Mouse (Mus musculus) heart, adult 2 months (tissue): ENCODE measurements around the gene Thnsl1. TPM values are rescaled to one million over a fixed set of nuclear protein-coding genes. Genes with fewer than 3 reads are reported as not detected.

Experiments
- DNase-seq, 2 experiments: peaks; one replicate each; pipeline ENCODE4 v3.0.0; 2021
- H3K27ac ChIP-seq: fragments of 200-600 bp; 2 replicates; pipeline ENCODE4 v1.8.1; 2022
- H3K27me3 ChIP-seq: fragments of 200-500 bp; 2 replicates; pipeline ENCODE4 v1.6.1; 2012; ENCODE audit warnings: mild to moderate bottlenecking, low read length, inconsistent platforms, mixed read lengths; ENCODE audit not compliant: control insufficient read depth, insufficient read depth
- H3K36me3 ChIP-seq: fragments of 200-500 bp; 2 replicates; pipeline ENCODE4 v1.6.1; 2012; ENCODE audit warnings: low read length, inconsistent platforms; ENCODE audit not compliant: control insufficient read depth, insufficient read depth
- H3K4me1 ChIP-seq: fragments of 200-500 bp; 2 replicates; pipeline ENCODE4 v1.6.1; 2011; ENCODE audit warnings: low read length; ENCODE audit not compliant: control insufficient read depth, insufficient read depth
- H3K4me3 ChIP-seq: fragments of 200-600 bp; 2 replicates; pipeline ENCODE4 v1.8.1; 2022
- H3K79me2 ChIP-seq: fragments of 200-500 bp; replicated peaks from 2 replicates; pipeline ENCODE4 v1.6.1; 2012; ENCODE audit warnings: mild to moderate bottlenecking, inconsistent platforms, low read length, moderate library complexity, mixed read lengths; ENCODE audit not compliant: control insufficient read depth, insufficient read depth
- H3K9ac ChIP-seq: fragments of 200-500 bp; 2 replicates; pipeline ENCODE4 v1.6.1; 2012; ENCODE audit warnings: low read depth, mild to moderate bottlenecking, control low read depth, inconsistent platforms, low read length, mixed read lengths
- CTCF ChIP-seq: fragments of 200-600 bp; IDR thresholded peaks from 2 replicates; pipeline ENCODE4 v1.8.1; 2022; ENCODE audit warnings: antibody characterized with exemption, mild to moderate bottlenecking, moderate library complexity
- EP300 ChIP-seq: fragments of 200-500 bp; IDR thresholded peaks from 2 replicates; pipeline ENCODE4 v1.6.1; 2011; ENCODE audit warnings: low read depth, low read length, control low read depth; ENCODE audit not compliant: insufficient read depth
- POLR2A ChIP-seq: fragments of 200-500 bp; IDR thresholded peaks from 2 replicates; pipeline ENCODE4 v1.6.1; 2011; ENCODE audit warnings: mild to moderate bottlenecking, low read depth, low read length, control low read depth; ENCODE audit not compliant: insufficient read depth
- WGBS: fragments of 180-500 bp; shearing (Covaris S2); methylation state at CpG from one replicate; pipeline ENCODE4 v1.1.7; 2018; 5-methylcytosine and 5-hydroxymethylcytosine counted together
- intact Hi-C: fragments of 180-260 bp; cut with DNase I; formaldehyde crosslinking; loops from one replicate; pipeline ENCODE4 v1.15.1; 2025
- long read RNA-seq: library from polyadenylated mRNA; stranded (forward); transcript quantifications from one replicate; pipeline ENCODE4 v2.0.0, GENCODE M21; 2021
- polyA plus RNA-seq: library from polyadenylated mRNA; depleted of rRNA; stranded (reverse); fragments of >200 nt; gene quantifications from 2 replicates; pipeline ENCODE4 v1.2.3, GENCODE M21; 2012; rRNA removed
- total RNA-seq, 2 experiments: library from RNA; stranded (reverse); gene quantifications; 2 replicates each; pipeline ENCODE4 v1.2.3; 2021

The Thnsl1 gene
- total RNA-seq: 1 to 10 TPM; 6.8 to 7.7 TPM
- 4.4 and 5.8 TPM in 2 replicates for polyA plus RNA-seq
- long read RNA-seq, transcript Thnsl1-201 (3 exons, 3,899 nt): major isoform, 11 of 14 reads
- long read RNA-seq, partial matches to known transcripts: 0 of 14 reads
- long read RNA-seq, other reads (novel, unspliced or antisense): 1 of 14 reads

- TF ChIP-seq POLR2A (peak; percentile 93), CTCF (no peak), EP300 (no peak)
- WGBS: 2% methylated on average over 43 of the region's 43 CpGs
- Histone ChIP-seq H3K4me1 (peaks cover 3% of the 10 kb centered on the region), H3K4me3 (peak within 1 kb of the TSS; percentile 63), H3K27me3 (no peaks in the 10 kb centered on the region), H3K79me2 (no peaks in the 10 kb centered on the region), H3K27ac (peak within 1 kb of the TSS; percentile 78), H3K9ac (peak within 1 kb of the TSS; percentile 61), H3K36me3 (no peaks in the 10 kb centered on the region)
- intact Hi-C loops: loop anchor here (2.0 to 10.0 kb wide), 2 partner anchors 236 to 1550 kb away; partner anchors contain the start of genes Arhgap21 and Otud1
- peak; percentile 98 to 100 for DNase-seq
Measured at GRCm38 (mm10) chr2:21204912-21205830, at the start of gene Thnsl1, which contains the start of gene Enkur. Gene Thnsl1 (plus strand): TSS chr2:21205724. Gene Enkur (minus strand): TSS chr2:21205365.

DNA sequence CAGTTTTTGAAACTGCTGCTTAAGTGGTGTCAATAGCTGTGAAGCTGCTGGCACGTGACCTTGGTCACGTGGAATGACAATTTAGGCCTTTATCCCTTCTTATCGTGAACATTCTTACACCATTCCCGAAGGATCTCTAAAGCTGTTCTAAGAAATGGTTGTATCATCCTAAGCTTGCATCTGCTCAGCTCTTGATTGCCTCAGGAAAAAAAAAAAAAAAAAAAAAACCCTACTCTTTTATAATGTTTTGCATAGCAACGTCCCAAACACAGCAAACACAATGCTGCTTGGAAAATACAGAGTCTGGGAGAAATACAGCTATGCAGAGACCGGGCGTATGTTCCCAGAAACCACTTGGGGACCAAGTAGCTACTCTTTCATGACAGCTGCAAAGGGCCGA is 41.2 kb upstream of the Thnsl1 start:
- Histone ChIP-seq H3K9ac (no peak overlapping the region), H3K4me3 (no peak overlapping the region), H3K36me3 (no peaks in the 10 kb centered on the region), H3K79me2 (no peaks in the 10 kb centered on the region), H3K4me1 (no peaks in the 10 kb centered on the region), H3K27ac (peak overlapping the region; percentile 40; the same call in 1 of the 2 replicates), H3K27me3 (no peaks in the 10 kb centered on the region)
- no peak for TF ChIP-seq POLR2A
- TF ChIP-seq CTCF: no peak
- TF ChIP-seq EP300: no peak
- 59% methylated on average over 8 of the region's 8 CpGs for WGBS
- peak; percentile 48 to 62 for DNase-seq
- intact Hi-C loops: no loop called here

DNA sequence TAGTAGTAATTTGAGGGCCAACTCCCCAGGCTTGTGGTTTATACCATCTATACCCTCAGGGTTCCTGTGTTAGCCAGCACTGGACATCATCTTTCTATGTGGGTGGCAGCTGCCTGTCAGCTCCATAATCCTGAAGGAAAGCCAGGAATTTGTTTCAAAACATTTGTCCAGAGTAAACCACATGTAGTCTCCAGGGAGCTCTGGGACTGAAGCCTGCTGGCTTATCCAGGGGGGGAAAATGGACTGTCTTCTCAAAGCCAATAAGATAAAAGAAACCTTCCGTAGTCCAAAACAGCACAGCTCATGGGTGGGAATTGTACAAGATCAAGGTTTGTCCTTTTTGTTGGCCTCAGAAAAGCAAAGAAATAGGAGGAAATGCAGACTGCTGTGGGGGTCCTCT is 37.6 kb upstream of the Thnsl1 start:
- TF ChIP-seq EP300 (no peak), CTCF (no peak), POLR2A (no peak)
- intact Hi-C loops: no loop called here
- WGBS: 46% methylated on average over 1 of the region's 1 CpGs
- peak; percentile 50 to 62 for DNase-seq
- Histone ChIP-seq H3K9ac (no peak overlapping the region), H3K27ac (peak overlapping the region; percentile 23; the same call in 1 of the 2 replicates), H3K79me2 (no peaks in the 10 kb centered on the region), H3K4me1 (no peaks in the 10 kb centered on the region), H3K27me3 (no peaks in the 10 kb centered on the region), H3K36me3 (no peaks in the 10 kb centered on the region), H3K4me3 (no peak overlapping the region)

DNA sequence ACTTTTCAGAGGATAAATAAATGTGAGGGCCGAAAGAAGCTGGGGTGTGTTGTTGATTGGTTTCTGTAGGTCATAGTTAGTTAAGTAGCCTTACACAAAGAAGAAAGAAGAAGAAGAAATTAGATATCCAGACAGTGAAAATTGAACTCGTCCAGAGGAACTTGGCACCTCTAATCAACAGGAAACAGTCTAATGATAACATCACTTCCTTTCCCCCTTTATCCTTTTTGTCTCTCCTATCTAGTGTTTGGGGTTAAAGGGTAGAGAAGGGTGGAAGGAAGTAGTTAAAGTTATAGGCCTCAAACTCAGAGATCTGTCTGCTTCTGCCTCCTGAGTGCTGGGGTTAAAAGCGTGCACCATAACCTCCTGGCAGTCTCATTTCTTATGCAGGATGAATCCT is 32.7 kb upstream of the Thnsl1 start:
- 66% methylated on average over 3 of the region's 3 CpGs for WGBS
- intact Hi-C loops: no loop called here
- H3K9ac ChIP-seq: no peak overlapping the region

DNA sequence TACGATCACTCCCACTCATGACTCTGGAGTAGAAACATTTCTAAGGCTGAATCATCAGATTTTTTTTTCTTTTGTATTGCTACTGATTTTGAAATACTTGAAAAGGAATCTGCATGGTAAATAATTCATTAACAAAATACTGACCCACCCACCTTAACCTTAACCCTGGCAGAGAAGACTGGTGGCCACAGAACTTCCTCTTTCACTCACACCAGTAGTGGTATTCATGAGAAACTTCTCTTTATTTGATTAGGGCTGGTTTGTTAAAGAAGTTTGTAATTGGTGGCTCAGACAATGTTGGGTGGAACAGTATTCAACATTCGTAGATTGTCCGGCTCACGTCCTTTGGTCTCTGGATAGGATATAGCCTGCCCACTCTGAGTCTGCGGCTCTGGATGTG is 26.4 kb upstream of the Thnsl1 start:
- WGBS: 90% methylated on average over 5 of the region's 5 CpGs
- H3K36me3 ChIP-seq: no peaks in the 10 kb centered on the region
- no peaks in the 10 kb centered on the region for H3K79me2 ChIP-seq
- intact Hi-C loops: no loop called here
- no peaks in the 10 kb centered on the region; the same call in 1 of the 2 replicates for H3K4me1 ChIP-seq
- no peak overlapping the region for H3K4me3 ChIP-seq
- no peak overlapping the region for H3K27ac ChIP-seq
- DNase-seq: no peak
- TF ChIP-seq POLR2A (no peak), EP300 (no peak), CTCF (no peak)
- no peaks in the 10 kb centered on the region for H3K27me3 ChIP-seq
- H3K9ac ChIP-seq: no peak overlapping the region

More for the DNA sequence above, 32.7 kb upstream of the Thnsl1 start:
- Histone ChIP-seq H3K27ac (no peak overlapping the region), H3K36me3 (no peaks in the 10 kb centered on the region), H3K4me1 (no peaks in the 10 kb centered on the region), H3K4me3 (no peak overlapping the region), H3K79me2 (no peaks in the 10 kb centered on the region), H3K27me3 (no peaks in the 10 kb centered on the region)
- no peak for DNase-seq
- TF ChIP-seq POLR2A: no peak
- no peak for TF ChIP-seq CTCF
- no peak for TF ChIP-seq EP300
